Mouse (Mus musculus) ovary, adult 2 months (tissue): ENCODE measurements around the gene Acadvl. TPM values are rescaled to one million over a fixed set of nuclear protein-coding genes. Genes with fewer than 3 reads are reported as not detected.

Experiments used
- polyA plus RNA-seq: library from polyadenylated mRNA; depleted of rRNA; stranded (reverse); fragments of >200 nt; gene quantifications from 2 replicates; pipeline ENCODE4 v1.2.3, GENCODE M21; 2012; rRNA removed

Gene Acadvl
- polyA plus RNA-seq = 70.9 and 79.8 TPM in 2 replicates

DNA sequence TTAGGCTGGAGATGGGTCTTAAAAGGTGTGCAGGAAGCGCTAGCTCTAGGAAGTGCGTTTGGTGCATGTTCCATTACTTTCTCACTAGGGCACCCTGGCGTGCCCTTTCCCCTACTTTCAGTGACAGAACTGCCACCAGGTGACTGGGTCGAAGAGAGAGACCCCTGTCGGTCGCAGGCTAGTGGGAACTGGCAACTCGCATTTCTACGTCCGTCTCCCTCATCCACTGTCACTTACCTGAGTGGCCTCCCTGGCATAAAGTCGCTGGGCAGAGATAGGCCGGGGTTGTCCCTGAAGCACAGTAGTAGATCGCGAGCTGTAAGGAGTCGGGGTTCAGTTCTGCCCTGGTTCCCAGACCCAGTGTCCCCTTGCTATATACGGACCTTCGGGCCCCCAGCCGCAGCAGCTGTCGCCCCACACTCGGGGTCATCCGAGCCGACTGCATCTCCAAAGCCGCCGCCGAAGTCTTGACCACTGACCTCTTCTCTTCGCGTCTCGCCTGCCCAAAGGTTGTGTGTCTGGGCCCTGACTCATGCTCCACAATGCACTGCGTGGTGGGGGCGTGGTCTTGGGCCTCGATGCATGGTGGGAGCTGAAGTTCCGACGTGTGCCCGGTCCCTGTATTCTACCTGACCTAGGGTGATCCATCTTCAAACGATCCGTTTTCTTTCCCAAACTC, at the start of gene Acadvl:
TSS of gene Acadvl (minus strand) at position 532 of the 679 bp plus-strand sequence.

DNA sequence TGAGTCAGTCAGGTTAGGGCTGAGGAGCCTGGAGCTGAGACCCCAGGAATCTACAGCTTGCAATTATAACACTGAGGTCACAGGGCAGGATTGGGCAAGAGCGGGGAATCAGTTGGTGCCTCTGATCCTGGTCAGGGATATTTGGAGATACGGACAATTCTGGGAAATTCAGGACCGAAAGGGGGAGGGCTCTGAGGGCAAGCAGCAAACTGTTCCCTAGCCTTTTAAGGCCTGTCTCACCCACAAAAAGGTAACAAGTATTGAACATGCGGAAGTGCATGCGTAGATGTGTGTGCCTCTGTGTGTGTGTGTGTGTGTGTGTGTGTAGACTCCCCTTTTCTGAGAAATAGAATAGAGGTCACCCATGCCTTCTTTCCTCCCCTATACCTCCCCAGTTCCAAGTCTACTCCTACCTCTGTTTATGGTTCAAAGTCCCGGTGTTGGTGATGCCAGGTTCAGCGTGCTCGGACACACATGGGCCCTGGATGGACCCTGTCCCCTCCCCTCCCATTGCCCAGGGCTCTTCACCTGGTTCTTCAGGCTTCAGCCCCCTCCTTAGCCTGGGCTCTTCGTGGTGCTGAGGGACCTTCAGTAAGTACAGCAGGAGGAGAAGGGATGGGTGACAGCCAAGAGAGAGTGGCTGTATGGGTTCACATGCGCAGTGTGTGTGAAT, 38.8 kb upstream of the Acadvl start, which contains the start of gene Asgr1:
TSS of gene Asgr1 (plus strand) at position 188 of the 673 bp plus-strand sequence.

DNA sequence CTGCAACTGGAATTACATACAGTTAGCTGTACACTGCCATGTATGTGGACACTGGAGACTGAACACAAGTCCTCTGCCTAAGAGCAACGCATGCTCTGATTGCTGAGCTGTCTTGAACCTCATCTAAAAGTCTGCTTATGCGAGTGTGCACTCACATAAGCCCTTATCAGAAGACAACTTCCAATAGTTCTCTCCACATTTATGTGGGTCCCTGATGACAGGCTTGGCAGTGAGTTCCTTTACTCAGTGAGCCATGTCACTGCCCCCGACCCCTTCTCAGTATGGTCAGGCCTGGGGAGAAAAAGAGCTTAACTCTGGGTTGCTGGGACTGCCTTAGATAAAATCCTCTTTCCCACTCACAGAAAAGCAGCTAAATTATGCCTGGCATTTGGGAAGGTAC, 1.5 kb upstream of the Acadvl start, which contains the start of gene Dlg4:
TSS of gene Dlg4 (plus strand) at position 274 of the 400 bp plus-strand sequence.

DNA sequence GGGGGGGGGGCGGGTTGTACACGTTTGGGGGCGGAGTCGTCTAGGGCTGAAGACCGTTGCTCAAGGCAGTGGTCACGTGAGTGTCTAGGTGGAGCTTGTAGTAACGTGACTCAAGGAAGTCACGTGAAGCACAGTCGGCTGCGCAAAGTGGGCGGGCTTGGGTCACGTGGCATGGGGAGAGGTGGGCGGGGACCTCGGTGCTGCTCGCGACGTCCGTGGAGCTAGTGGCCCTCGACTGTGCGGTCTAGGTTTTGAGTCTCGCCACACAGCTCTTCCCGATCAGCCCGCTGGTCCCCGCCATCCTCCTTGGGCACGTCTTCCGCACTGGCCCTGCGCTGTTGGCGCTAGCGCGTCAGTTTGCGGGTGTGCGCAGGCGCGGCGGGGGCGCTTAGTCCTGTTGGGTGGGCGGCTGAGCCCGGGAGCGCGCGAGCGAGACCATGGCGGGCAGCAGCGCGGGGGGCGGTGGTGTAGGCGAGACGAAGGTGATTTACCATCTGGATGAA, 14.8 kb downstream of the Acadvl start, which contains the start of gene Dvl2:
TSS of gene Dvl2 (plus strand) at position 200 of the 503 bp plus-strand sequence.

GRCm38 (mm10) chr11:69995391-69995960, 19.7 kb downstream of the Acadvl start, which contains the start of gene Phf23:
TSS of gene Phf23 (plus strand) at chr11:69995777.

GRCm38 (mm10) chr11:69990850-69991691, 24.1 kb downstream of the Acadvl start, which contains the start of gene Gabarap:
TSS of gene Gabarap (plus strand) at chr11:69991143.

DNA sequence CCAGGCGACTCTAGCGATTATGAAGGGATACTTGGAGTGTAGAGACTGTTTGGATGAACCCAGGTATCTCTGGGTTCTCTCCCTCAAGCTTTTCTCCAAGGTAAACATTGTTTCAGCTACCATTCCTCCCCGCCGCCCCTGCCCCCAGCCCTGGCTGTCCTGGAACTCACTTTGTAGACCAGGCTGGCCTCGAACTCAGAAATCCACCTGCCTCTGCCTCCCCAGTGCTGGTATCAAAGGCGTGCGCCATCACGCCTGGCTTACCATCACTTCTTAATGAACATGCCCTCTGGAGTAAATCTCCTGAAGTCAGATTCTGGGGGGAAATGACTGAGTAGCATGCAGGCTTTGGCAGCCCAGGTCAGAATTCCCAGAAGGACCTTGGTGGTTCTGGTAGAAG, 33.0 kb downstream of the Acadvl start, which contains the start of gene Elp5:
TSS of gene Elp5 (minus strand) at position 293 of the 400 bp plus-strand sequence.

DNA sequence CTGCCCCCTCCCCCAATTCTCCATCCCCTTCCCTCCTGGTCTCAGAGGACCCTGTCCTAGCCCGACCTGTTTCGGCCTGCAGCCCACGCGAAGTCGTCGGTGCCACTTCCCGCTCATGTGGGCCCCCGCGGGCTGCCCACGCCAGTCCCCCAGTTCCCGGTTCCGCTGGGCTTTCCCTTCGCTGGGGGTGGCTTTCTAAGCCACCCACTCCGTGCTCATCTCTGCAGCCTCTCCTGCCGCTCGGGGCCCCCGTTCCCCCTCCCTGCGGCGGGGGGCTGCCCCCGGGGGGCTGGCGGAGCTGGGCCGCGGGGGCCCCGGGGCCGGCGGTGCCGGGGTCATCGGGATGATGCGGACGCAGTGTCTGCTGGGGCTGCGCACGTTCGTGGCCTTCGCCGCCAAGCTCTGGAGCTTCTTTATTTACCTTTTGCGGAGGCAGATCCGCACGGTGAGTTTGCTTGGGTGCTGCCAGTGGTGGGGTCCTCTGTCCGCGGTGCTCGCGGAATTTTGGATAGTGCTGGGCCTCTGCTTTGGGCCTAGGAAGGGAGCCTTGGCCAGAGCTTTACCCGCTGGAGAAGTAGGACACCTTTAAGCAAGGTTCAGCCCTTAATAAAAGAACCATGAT, 34.0 kb downstream of the Acadvl start, which contains the start of gene Ctdnep1:
TSS of gene Ctdnep1 (plus strand) at position 16 of the 622 bp plus-strand sequence.

DNA sequence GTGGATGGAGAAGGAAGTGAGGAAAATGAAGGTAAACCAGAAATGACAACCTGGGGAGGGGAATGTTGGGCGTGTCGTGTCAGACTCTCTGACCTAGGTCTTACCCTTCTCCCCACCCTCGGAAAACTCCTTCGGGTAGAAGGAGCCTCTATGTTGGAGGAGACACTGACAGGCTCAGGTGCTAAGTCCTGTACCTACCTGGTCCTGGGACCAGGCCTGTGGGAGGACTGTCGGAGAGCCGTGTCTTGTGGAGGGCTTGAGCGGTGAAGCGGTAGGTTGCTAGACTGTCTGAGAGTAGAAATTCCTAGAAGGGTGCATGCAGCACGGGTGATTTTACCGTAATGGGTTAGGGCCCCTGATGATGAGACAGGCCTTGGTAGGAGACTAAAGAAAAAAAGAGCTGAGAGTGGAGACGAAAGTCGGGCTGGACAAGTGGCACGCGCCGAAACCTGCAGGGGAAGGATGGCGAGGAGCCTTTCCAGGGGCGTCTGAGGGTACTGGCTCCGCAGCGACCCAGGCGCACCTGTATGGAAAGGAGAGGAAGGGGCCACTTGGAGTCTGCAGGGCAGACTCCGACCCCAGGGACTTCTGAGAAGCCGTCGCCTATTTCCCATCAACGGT, 50.5 kb downstream of the Acadvl start, which contains the start of gene Cldn7:
TSS of gene Cldn7 (plus strand) at position 130 of the 621 bp plus-strand sequence.

Other genes with a start within 250 kb of the Acadvl start
- gene Zbtb4, start 249.5 kb downstream of the Acadvl start, polyA plus RNA-seq = 48.6 and 69.0 TPM in 2 replicates
- 9.5 and 12.9 TPM in 2 replicates for gene Chrnb1, start 219.5 kb downstream of the Acadvl start, polyA plus RNA-seq
- gene Fgf11, start 213.6 kb downstream of the Acadvl start, polyA plus RNA-seq = 7.8 and 8.5 TPM in 2 replicates
- 7.3 and 9.6 TPM in 2 replicates for gene Tmem102, start 209.8 kb downstream of the Acadvl start, polyA plus RNA-seq
- not detected in 2 replicates for gene Gm39566, start 200.1 kb downstream of the Acadvl start, polyA plus RNA-seq
- not detected in 2 replicates for gene Spem2, start 196.9 kb downstream of the Acadvl start, polyA plus RNA-seq
- 0.26 and 0.50 TPM in 2 replicates for gene Spem1, start 193.2 kb downstream of the Acadvl start, polyA plus RNA-seq
- 79.8 and 101 TPM in 2 replicates for gene Nlgn2, start 177.6 kb downstream of the Acadvl start, polyA plus RNA-seq
- gene Tmem256, start 176.9 kb downstream of the Acadvl start, polyA plus RNA-seq = 120 and 177 TPM in 2 replicates
- 145 and 168 TPM in 2 replicates for gene Plscr3, start 169.0 kb downstream of the Acadvl start, polyA plus RNA-seq
- gene Tnk1, start 156.7 kb downstream of the Acadvl start, polyA plus RNA-seq = 5.2 and 6.0 TPM in 2 replicates
- gene Tmem95, start 137.4 kb downstream of the Acadvl start, polyA plus RNA-seq = not detected in 2 replicates
- 9.6 and 10.4 TPM in 2 replicates for gene Kctd11, start 134.0 kb downstream of the Acadvl start, polyA plus RNA-seq
- gene Acap1, start 119.9 kb downstream of the Acadvl start, polyA plus RNA-seq = 1.4 and 1.8 TPM in 2 replicates
- 1.5 TPM in 2 replicates for gene 2810408A11Rik, start 114.4 kb downstream of the Acadvl start, polyA plus RNA-seq
- 67.0 and 76.7 TPM in 2 replicates for gene Neurl4, start 114.3 kb downstream of the Acadvl start, polyA plus RNA-seq
- 83.1 and 141 TPM in 2 replicates for gene Gps2, start 101.5 kb downstream of the Acadvl start, polyA plus RNA-seq
- gene Eif5a, start 93.5 kb downstream of the Acadvl start, polyA plus RNA-seq = 359 and 447 TPM in 2 replicates
- gene Ybx2, start 79.6 kb downstream of the Acadvl start, polyA plus RNA-seq = 21.2 and 30.0 TPM in 2 replicates
- gene Slc2a4, start 67.2 kb downstream of the Acadvl start, polyA plus RNA-seq = 51.0 and 53.2 TPM in 2 replicates
- 32.6 and 38.7 TPM in 2 replicates for gene Cldn7, start 50.6 kb downstream of the Acadvl start, polyA plus RNA-seq
- gene Ctdnep1, start 34.3 kb downstream of the Acadvl start, polyA plus RNA-seq = 99.3 and 120 TPM in 2 replicates
- 60.0 and 74.1 TPM in 2 replicates for gene Elp5, start 32.9 kb downstream of the Acadvl start, polyA plus RNA-seq
- gene Gabarap, start 24.3 kb downstream of the Acadvl start, polyA plus RNA-seq = 406 and 430 TPM in 2 replicates
- 18.6 and 19.8 TPM in 2 replicates for gene Phf23, start 19.6 kb downstream of the Acadvl start, polyA plus RNA-seq
- 30.5 and 32.6 TPM in 2 replicates for gene Dvl2, start 14.8 kb downstream of the Acadvl start, polyA plus RNA-seq
- gene Dlg4, start 1.5 kb upstream of the Acadvl start, polyA plus RNA-seq = 35.0 and 35.2 TPM in 2 replicates
- 4.9 and 5.0 TPM in 2 replicates for gene Asgr1, start 38.7 kb upstream of the Acadvl start, polyA plus RNA-seq
- 2.4 and 2.6 TPM in 2 replicates for gene Asgr2, start 77.2 kb upstream of the Acadvl start, polyA plus RNA-seq
- gene Mgl2, start 114.9 kb upstream of the Acadvl start, polyA plus RNA-seq = 6.0 and 6.3 TPM in 2 replicates
- gene Clec10a, start 140.8 kb upstream of the Acadvl start, polyA plus RNA-seq = 6.2 and 8.4 TPM in 2 replicates
- 33.1 and 52.2 TPM in 2 replicates for gene Slc16a11, start 197.3 kb upstream of the Acadvl start, polyA plus RNA-seq
- 13.6 and 14.5 TPM in 2 replicates for gene Slc16a13, start 205.7 kb upstream of the Acadvl start, polyA plus RNA-seq
- gene Bcl6b, start 214.4 kb upstream of the Acadvl start, polyA plus RNA-seq = 7.9 and 11.3 TPM in 2 replicates
- gene 0610010K14Rik, start 222.5 kb upstream of the Acadvl start, polyA plus RNA-seq = 74.4 and 91.7 TPM in 2 replicates
- 7.1 and 9.5 TPM in 2 replicates for gene Gm21988, start 224.4 kb upstream of the Acadvl start, polyA plus RNA-seq
- gene Rnasek, start 224.4 kb upstream of the Acadvl start, polyA plus RNA-seq = 168 and 203 TPM in 2 replicates
- 6.0 and 6.8 TPM in 2 replicates for gene Alox12, start 239.9 kb upstream of the Acadvl start, polyA plus RNA-seq